Mouse (Mus musculus): ENCODE measurements around the gene Tle3. TPM values are rescaled to one million over a fixed set of nuclear protein-coding genes. Genes with fewer than 3 reads are reported as not detected.

The Tle3 gene
- 60.5 and 70.3 TPM in 2 replicates for polyA plus RNA-seq (2012; rRNA removed)

DNA sequence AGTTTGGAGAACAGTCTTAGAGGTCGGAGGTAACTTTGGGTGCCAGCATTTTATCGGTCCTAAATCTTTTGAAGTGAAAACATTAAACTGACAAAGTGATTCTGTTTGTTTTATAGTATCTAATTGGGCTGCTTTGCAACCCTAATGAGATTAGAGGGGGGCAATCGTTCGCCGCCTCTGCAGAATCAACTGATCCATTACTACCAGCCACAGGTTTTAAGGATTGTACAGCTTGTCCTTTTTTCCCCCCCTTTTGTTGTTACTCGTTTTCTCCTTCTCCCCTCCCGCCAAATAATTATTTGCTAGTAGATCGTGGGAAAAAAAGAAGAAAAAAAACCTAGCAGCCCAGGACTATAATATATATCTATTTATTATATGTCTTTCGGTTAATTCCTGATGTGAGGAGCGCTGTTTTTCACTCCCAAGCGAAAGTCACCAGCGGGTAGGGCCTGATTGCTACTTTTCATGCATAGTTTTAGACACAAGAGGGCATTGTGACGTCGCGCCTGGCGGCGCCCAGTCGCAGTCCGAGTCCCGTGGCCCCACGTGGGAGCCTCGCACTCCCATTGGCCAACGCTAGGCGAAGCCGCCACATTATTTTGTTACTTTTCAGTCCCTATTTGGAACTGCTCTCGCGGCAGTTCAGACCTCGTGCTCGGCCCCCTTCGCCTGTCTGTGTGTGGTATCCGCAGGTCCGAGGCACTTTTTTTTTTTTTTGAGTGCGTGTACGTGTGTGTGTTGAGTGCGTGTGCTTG, at the start of gene Tle3:
Gene Tle3, plus strand, starts transcription at position 612 of the 755 bp plus-strand sequence.

Measured in stomach, adult 2 months (tissue).